Mouse (Mus musculus) gastrocnemius, postnatal 4 days (tissue): Measurements from ENCODE around the gene Kctd17. TPM values are rescaled to one million over a fixed set of nuclear protein-coding genes. Genes with fewer than 3 reads are reported as not detected.

Source experiments
- DNase-seq, 2 experiments: peaks; one replicate each; pipeline ENCODE4 v3.0.0; 2021 to 2022; ENCODE audit warnings: low spot score in 2 of 2, mixed read lengths in 2 of 2
- total RNA-seq, 2 experiments: library from RNA; stranded (reverse); gene quantifications; 2 replicates each; pipeline ENCODE4 v1.2.3; 2021

Kctd17 gene
- total RNA-seq, 2 experiments from 2014 or later, result 83.5 to 85.4 TPM

DNA sequence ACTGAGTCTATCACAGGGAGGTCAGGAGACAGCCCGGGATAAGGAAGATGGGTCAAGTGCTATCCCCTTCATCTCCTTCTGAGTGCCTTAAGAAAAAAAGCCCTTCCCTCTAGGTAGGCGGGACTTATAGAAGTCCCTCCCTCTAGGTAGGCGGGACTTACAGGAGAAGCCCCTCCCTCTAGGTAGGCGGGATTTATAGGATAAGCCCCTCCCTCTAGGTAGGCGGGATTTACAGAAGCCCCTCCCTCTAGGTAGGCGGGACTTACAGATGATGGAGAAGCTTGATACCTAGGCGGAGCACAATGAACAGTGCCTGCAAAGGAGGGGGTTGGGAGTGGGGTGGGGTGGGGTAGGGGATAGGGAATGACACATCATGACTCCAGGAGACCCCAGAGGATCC, 51.7 kb downstream of the Kctd17 start:
- DNase-seq, result no peak

DNA sequence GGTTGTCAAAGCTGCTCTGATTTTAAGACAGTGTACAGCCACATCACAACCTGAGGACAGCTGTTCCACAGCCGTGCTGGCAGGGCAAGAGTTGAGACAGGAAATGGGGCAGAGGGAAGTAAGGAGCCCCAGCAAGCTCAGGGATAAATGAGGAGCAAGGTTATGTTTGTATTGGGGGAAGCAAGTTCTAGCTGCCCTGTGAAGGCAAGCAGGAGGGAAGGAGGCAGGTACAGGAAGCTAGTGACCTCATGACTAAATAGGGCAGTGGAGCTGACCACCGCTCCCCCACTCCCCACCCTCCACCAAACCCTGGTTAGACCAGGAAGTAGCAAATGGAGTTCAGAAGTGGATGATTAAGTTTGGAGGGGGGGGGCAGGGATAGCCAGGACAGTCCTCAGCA, 52.6 kb downstream of the Kctd17 start:
- DNase-seq, result no peak

DNA sequence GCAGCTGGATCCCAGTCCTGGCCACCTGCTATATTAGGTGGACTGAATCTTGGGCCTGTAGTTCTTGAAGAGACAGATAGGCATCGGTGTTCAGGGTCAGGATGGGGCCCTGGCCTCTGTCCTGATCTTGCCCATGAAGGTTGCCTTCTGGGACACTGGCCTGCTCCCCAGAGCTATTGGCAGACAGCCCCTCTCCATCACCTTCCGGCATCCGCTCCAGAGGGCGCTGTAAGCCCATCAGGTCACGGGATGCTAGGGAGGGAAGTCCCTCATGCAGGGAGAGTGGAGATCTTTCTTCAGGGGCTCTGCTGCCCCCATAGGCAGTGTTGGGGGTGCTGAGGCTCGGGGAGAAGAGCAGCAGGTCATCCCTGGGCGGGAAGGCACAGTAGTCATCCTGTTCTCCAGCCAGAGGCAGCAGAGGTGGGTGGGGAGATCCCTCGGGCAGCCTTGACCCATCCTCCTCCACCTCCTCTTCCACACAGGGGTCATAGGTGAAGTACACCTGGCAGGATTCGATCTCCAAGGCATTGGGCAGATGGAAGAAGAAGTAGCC, 53.2 kb downstream of the Kctd17 start:
- no peak for DNase-seq

DNA sequence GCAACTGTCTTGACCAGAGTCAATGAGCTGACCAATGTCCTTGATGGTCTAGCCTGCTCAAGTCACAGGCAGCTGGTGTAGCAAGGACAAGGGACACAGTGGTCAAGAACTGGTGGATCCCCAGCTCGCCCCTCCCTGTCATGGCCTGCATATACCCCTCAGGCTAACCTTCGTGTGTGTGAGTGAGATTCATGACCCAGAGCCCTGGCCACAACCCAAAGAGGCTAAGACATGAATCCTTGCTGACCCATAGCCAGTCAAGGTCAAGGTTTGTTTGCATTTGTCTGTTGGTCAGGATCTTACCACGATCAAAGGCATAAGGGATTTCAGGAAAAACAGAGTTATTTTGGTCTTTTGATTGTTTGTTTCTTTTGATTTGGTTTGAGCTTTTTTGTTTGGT, 54.2 kb downstream of the Kctd17 start:
- no peak for DNase-seq

DNA sequence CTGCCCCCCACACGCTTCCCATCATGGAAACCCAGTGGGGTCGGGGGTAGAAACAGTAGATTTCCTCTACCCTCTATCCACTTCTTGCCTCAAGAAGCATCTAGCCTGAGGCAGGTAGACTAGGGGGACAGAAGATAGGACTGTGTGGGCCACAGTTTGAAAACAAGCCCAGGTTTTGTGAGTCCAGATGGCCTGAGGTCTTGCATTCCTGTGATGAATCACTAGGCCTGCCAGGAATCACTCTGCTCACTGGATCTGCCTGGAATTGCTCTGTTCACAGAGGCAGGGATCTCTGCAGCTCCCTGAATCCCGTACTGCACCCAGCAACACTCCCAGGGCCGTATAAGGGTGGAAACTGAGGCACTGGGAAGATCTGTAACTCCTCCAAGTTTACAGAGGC, 54.9 kb downstream of the Kctd17 start:
- DNase-seq, result no peak

DNA sequence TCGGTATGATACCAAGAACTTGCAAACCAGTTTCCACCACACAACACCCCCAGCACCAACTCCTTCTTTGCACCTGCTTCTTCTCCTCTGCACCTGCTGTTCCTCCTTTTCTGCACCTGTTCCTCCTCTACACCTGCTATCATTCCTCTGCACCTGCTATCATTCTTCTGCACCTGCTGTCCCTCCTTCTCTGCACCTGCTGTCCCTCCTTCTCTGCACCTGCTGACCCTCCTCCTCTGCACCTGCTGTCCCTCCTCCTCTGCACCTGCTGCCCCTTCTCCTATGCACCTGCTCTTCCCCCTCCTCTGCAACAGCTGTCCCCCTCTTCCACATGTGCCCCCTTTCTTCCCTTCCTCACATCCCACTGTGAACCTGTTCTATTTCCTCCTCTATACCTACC, 58.2 kb downstream of the Kctd17 start:
- no peak for DNase-seq

DNA sequence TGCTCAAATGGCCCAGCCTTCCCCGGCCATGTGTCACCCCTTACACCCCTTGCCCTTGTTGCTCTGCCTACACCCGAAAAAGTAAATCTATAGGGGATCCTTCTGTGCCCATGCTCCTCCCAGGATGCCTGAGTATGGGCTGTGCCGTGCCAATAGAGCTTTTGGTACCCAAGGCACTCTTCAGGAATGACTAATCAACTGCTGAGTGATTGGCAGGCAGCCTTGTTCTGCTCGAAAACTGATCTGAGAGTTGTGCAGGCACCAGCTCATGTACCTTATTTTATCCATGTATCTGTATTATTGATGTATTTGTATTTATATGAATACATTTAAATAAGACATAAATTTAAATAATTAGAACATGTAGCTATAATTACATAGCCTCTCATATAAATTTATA, 58.7 kb downstream of the Kctd17 start:
- DNase-seq, result no peak

Other genes starting within 250 kb of the Kctd17 start
- gene Pvalb, start 222.2 kb upstream of the Kctd17 start, total RNA-seq, result 100 to 1,000 TPM; 716 to 864 TPM
- gene Ncf4, start 183.8 kb upstream of the Kctd17 start, total RNA-seq, result 1 to 10 TPM; 3.4 to 3.9 TPM
- gene Csf2rb2, start 122.8 kb upstream of the Kctd17 start, total RNA-seq, result 1 to 10 TPM; 2.5 to 3.1 TPM
- 10 to 100 TPM in 1 of 2 experiments, 1 to 10 TPM in 1; 3.4 to 11.1 TPM for gene Csf2rb, start 102.8 kb upstream of the Kctd17 start, total RNA-seq
- gene Tex33, start 32.7 kb upstream of the Kctd17 start, total RNA-seq, result not detected
- gene Tst, start 22.7 kb upstream of the Kctd17 start, total RNA-seq, result 10 to 100 TPM; 17.5 to 20.5 TPM
- 10 to 100 TPM; 27.6 to 34.5 TPM for gene Mpst, start 22.1 kb upstream of the Kctd17 start, total RNA-seq
- under 1 TPM in 1 of 2 experiments, not detected in 1; 0.62 TPM for gene Tmprss6, start 40.1 kb downstream of the Kctd17 start, total RNA-seq
- gene Il2rb, start 66.7 kb downstream of the Kctd17 start, total RNA-seq, result under 1 TPM; 0.16 to 0.20 TPM
- 10 to 100 TPM; 66.7 to 75.1 TPM for gene C1qtnf6, start 102.9 kb downstream of the Kctd17 start, total RNA-seq
- gene Sstr3, start 116.1 kb downstream of the Kctd17 start, total RNA-seq, result under 1 TPM in 1 of 2 experiments, not detected in 1; 0.05 TPM
- 10 to 100 TPM in 1 of 2 experiments, 1 to 10 TPM in 1; 4.6 to 10.2 TPM for gene Rac2, start 144.2 kb downstream of the Kctd17 start, total RNA-seq
- 10 to 100 TPM in 1 of 2 experiments, 1 to 10 TPM in 1; 8.6 to 10.1 TPM for gene Cyth4, start 168.5 kb downstream of the Kctd17 start, total RNA-seq